Mouse (Mus musculus): ENCODE data around the gene Usp46. TPM values are rescaled to one million over a fixed set of nuclear protein-coding genes. Genes with fewer than 3 reads are reported as not detected.

Gene Usp46
- total and polyA plus RNA-seq, 3 experiments, result 14.5 to 23.6 TPM; not detected in 1

DNA sequence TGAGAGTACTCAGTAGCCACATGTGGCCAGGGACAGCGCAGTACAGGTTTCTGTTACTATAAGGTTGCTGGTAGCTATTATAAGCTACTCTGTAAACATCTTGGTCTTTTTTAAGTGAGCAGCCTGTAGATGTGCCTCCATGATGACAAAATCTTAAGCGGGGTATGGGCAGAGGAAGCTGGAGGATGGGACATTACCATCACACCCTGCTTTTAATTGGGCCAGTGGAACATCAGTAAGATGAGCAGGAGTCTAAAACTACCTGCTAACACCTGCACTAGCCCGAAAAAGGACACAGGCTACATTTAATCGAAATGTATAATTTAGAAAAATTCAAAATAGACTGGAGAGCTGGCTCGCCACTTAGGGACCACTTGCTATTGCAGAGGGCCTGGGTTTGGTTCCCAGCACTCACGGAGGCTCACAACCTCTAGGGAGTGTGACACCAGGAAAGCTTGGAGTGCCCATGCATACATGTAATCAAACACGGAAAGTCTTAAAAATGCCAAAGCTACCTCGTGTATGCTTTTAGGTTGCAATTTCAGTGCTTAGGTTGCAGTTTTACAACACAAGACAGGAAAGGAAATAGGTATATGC is 26.7 kb upstream of the Usp46 start (continued):
- no peak for TF ChIP-seq E2F4 (IDR thresholded peaks at IDR 0.05; ENCODE audit: borderline replicate concordance, low read depth, low read length)
- 0 out of 2 replicates have a peak, but pooled peaks have one; percentile 49 for TF ChIP-seq JUND (IDR thresholded peaks at IDR 0.05; ENCODE audit: low read depth, low read length)
- no peak for TF ChIP-seq KAT2A (conservative IDR thresholded peaks at IDR 0.05; ENCODE audit: low read depth, low read length)

DNA sequence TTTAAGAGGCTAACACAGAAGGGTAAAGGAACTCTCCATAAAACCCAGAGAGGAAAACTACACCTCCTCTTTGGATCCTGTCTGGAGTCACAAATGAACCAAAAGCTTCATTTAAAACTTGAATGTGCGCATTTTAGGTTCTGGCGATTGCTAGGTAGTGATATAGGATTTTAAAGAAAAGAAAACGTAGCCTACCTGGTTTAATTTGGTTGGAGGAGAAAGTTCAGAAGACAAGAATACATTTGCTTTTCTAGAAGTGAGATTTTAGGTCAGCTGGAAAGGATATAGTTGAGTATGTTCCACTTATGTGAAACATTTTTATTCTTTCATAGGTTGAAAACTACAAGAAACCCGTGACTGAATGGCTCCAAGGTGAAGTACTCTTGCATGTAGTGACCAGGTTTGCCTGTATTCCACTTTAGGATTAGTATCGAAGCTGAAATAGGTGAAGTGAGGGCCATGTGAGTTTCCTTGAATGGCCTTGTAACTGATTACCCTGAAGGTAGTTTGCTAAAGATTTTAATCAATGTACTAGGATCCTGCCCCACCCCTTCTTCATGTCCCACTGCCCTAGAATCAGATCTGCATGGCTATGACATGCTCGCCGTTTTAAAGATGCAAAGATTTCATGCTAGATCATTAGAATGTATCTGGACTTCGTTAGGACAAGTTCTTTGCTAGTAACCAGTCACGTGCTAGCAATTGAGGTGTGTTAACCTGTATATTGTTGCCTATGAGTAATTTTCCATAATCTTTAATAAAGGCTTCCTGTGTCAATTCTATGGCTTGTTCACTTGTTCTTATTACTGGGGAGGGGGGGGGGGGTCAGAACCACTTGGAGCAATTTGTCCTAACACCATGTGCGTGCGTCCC is 25.6 kb upstream of the Usp46 start:
- peaks cover 0 to 7% of the 10 kb centered on the region in 2 experiments; a peak in 2 of 4 replicates for H3K4me1 ChIP-seq (ENCODE audit: control insufficient read depth in 1 of 2, insufficient read depth in 2 of 2, low read length in 2 of 2)
- H3K79me2 ChIP-seq (ENCODE audit: control insufficient read depth, insufficient read depth, low read length, poor library complexity), result peaks cover 19% of the 10 kb centered on the region
- no peak; the same call in 1 of the 2 replicates for TF ChIP-seq SIN3A (IDR thresholded peaks at IDR 0.05; ENCODE audit: low read length)
- no peak for TF ChIP-seq TCF12 (IDR thresholded peaks at IDR 0.05; ENCODE audit: low read depth, low read length)
- TF ChIP-seq MEF2A (IDR thresholded peaks at IDR 0.05; ENCODE audit: extremely low read depth, insufficient replicate concordance, low read depth, low read length, poor library complexity, severe bottlenecking), result no peak
- no peak for TF ChIP-seq CHD2 (IDR thresholded peaks at IDR 0.05; ENCODE audit: low read length)
- no peak for TF ChIP-seq MYB (IDR thresholded peaks at IDR 0.05; ENCODE audit: low read depth, low read length)
- no peak for TF ChIP-seq NELFE (IDR thresholded peaks at IDR 0.05; ENCODE audit: low read depth, low read length)
- no peak for TF ChIP-seq ETS1 (IDR thresholded peaks at IDR 0.05; ENCODE audit: low read depth, low read length)
- TF ChIP-seq NRF1 (IDR thresholded peaks at IDR 0.05; ENCODE audit: insufficient read depth, low read depth, low read length, poor library complexity, severe bottlenecking), result no peak
- TF ChIP-seq ELF1 (IDR thresholded peaks at IDR 0.05; ENCODE audit: low read depth, low read length), result no peak
- TF ChIP-seq ZNF384 (IDR thresholded peaks at IDR 0.05; ENCODE audit: low read depth, low read length), result no peak
- no peak for TF ChIP-seq BHLHE40 (IDR thresholded peaks at IDR 0.05; ENCODE audit: borderline replicate concordance, low read depth, low read length)
- peak; percentile 29 for TF ChIP-seq MAX (IDR thresholded peaks at IDR 0.05; ENCODE audit: low read length)
- TF ChIP-seq GATA1 (IDR thresholded peaks at IDR 0.05; ENCODE audit: low read depth, low read length), result no peak
- TF ChIP-seq MAZ (IDR thresholded peaks at IDR 0.05; ENCODE audit: low read depth, low read length), result no peak
- TF ChIP-seq KAT2A (conservative IDR thresholded peaks at IDR 0.05; ENCODE audit: low read depth, low read length), result peak; percentile 8; the same call in 1 of the 2 replicates
- TF ChIP-seq EP300 (IDR thresholded peaks at IDR 0.05; ENCODE audit: low read depth in 1 of 2, low read length in 2 of 2), result no peak
- TF ChIP-seq ZKSCAN1 (IDR thresholded peaks at IDR 0.05; ENCODE audit: low read depth, low read length), result no peak
- peak; percentile 40; the same call in 1 of the 2 replicates for TF ChIP-seq USF1 (IDR thresholded peaks at IDR 0.05; ENCODE audit: low read depth, low read length)
- no peak for TF ChIP-seq POLR2AphosphoS2 (IDR thresholded peaks at IDR 0.05; ENCODE audit: low read length)
- peak; percentile 67; the same call in 1 of the 2 replicates for TF ChIP-seq MYC (IDR thresholded peaks at IDR 0.05; ENCODE audit: low read depth, low read length)
- TF ChIP-seq POLR2A (IDR thresholded peaks at IDR 0.05; ENCODE audit: control insufficient read depth in 1 of 2, insufficient read depth in 1 of 2, low read depth in 1 of 2, low read length in 2 of 2, poor library complexity in 1 of 2), result no peak; a peak in 2 of 4 replicates
- no peak for TF ChIP-seq UBTF (IDR thresholded peaks at IDR 0.05; ENCODE audit: borderline replicate concordance, insufficient read depth, low read depth, low read length)
- no peak for TF ChIP-seq TAL1 (IDR thresholded peaks at IDR 0.05; ENCODE audit: low read length)
- no peak for TF ChIP-seq SMC3 (IDR thresholded peaks at IDR 0.05; ENCODE audit: low read depth, low read length)
- peak; percentile 96 for TF ChIP-seq CHD1 (IDR thresholded peaks at IDR 0.05; ENCODE audit: low read depth, low read length)
- TF ChIP-seq MAFK (IDR thresholded peaks at IDR 0.05; ENCODE audit: borderline replicate concordance, low read depth, low read length), result no peak
- peaks cover 2 to 13% of the 10 kb centered on the region in 2 experiments; a peak in 3 of 4 replicates for H3K36me3 ChIP-seq (ENCODE audit: control insufficient read depth in 1 of 2, insufficient read depth in 2 of 2, low read length in 2 of 2)
- peak overlapping the region; percentile 73 to 89 for H3K4me3 ChIP-seq (ENCODE audit: control insufficient read depth in 1 of 2, insufficient read depth in 1 of 2, low read depth in 2 of 2, low read length in 2 of 2)
- H3K9me3 ChIP-seq (replicated peaks; ENCODE audit: insufficient read depth, low read length), result no peaks in the 10 kb centered on the region
- peak; percentile 54 for DNase-seq (ENCODE audit: low read depth, low spot score)
- no peaks in the 10 kb centered on the region for H3K27me3 ChIP-seq (ENCODE audit: control insufficient read depth in 1 of 2, insufficient read depth in 2 of 2, low read length in 2 of 2)
- H3K27ac ChIP-seq (ENCODE audit: control insufficient read depth, low read depth, low read length), result peak overlapping the region; percentile 84
- H3K9ac ChIP-seq (ENCODE audit: control insufficient read depth, low read depth, low read length, poor library complexity, severe bottlenecking), result peak overlapping the region; percentile 87

Measured in MEL (cell line).